Mouse (Mus musculus): Measurements from ENCODE around the gene Bloc1s3. TPM values are rescaled to one million over a fixed set of nuclear protein-coding genes. Genes with fewer than 3 reads are reported as not detected.

Gene Bloc1s3
- polyA plus RNA-seq, 1 experiment from 2014 or later: 2.6 TPM

- no peaks in the 10 kb centered on the region for H3K36me3 ChIP-seq
- no peak overlapping the region for H3K4me2 ChIP-seq
- H3K4me1 ChIP-seq: peaks cover 41% of the 10 kb centered on the region
- H3K27ac ChIP-seq: no peak overlapping the region
- no peak overlapping the region for H3K4me3 ChIP-seq (replicated peaks)
- H3K9ac ChIP-seq: no peak overlapping the region
- WGBS: 92% methylated on average over 2 of the region's 2 CpGs
- no peak for ATAC-seq (replicated peaks; ENCODE audit: low FRiP score)
- H3K9me3 ChIP-seq (replicated peaks): no peaks in the 10 kb centered on the region
- no peaks in the 10 kb centered on the region for H3K27me3 ChIP-seq
Observed at GRCm38 (mm10) chr7:19540771-19541566, 32.8 kb upstream of the Bloc1s3 start.

GRCm38 (mm10) chr7:19534676-19535075, 26.5 kb upstream of the Bloc1s3 start:
- no peak overlapping the region for H3K4me3 ChIP-seq (replicated peaks)
- H3K4me1 ChIP-seq: no peaks in the 10 kb centered on the region
- ATAC-seq (replicated peaks; ENCODE audit: low FRiP score): no peak
- H3K27ac ChIP-seq: no peak overlapping the region
- no peak overlapping the region for H3K9ac ChIP-seq
- no peak overlapping the region for H3K4me2 ChIP-seq
- H3K36me3 ChIP-seq: peaks cover 62% of the 10 kb centered on the region
- H3K27me3 ChIP-seq: no peaks in the 10 kb centered on the region
- WGBS: 95% methylated on average over 10 of the region's 10 CpGs
- H3K9me3 ChIP-seq (replicated peaks): no peaks in the 10 kb centered on the region

- Histone ChIP-seq H3K4me2 (no peak overlapping the region), H3K36me3 (peaks cover 78% of the 10 kb centered on the region), H3K9ac (no peak overlapping the region), H3K9me3 (replicated peaks) (no peaks in the 10 kb centered on the region), H3K27ac (no peak overlapping the region), H3K4me3 (replicated peaks) (no peak overlapping the region), H3K4me1 (no peaks in the 10 kb centered on the region), H3K27me3 (no peaks in the 10 kb centered on the region)
- no peak for ATAC-seq (replicated peaks; ENCODE audit: low FRiP score)
- WGBS: 87% methylated on average over 14 of the region's 14 CpGs
Observed at GRCm38 (mm10) chr7:19532240-19532639, 24.1 kb upstream of the Bloc1s3 start.

GRCm38 (mm10) chr7:19531077-19531476, 22.9 kb upstream of the Bloc1s3 start:
- Histone ChIP-seq H3K27me3 (no peaks in the 10 kb centered on the region), H3K36me3 (peaks cover 78% of the 10 kb centered on the region), H3K27ac (no peak overlapping the region), H3K4me1 (no peaks in the 10 kb centered on the region), H3K9me3 (replicated peaks) (no peaks in the 10 kb centered on the region), H3K4me2 (no peak overlapping the region), H3K9ac (no peak overlapping the region), H3K4me3 (replicated peaks) (no peak overlapping the region)
- ATAC-seq (replicated peaks; ENCODE audit: low FRiP score): 0 out of 2 replicates have a peak, but pooled peaks have one; percentile 44
- 59% methylated on average over 10 of the region's 10 CpGs for WGBS

- Histone ChIP-seq H3K9me3 (replicated peaks) (no peaks in the 10 kb centered on the region), H3K4me1 (peaks cover 26% of the 10 kb centered on the region), H3K9ac (no peak overlapping the region), H3K27me3 (peaks cover 58% of the 10 kb centered on the region), H3K4me2 (no peak overlapping the region), H3K4me3 (replicated peaks) (no peak overlapping the region), H3K36me3 (peaks cover 20% of the 10 kb centered on the region), H3K27ac (no peak overlapping the region)
- no peak for ATAC-seq (replicated peaks; ENCODE audit: low FRiP score)
- WGBS: 69% methylated on average over 2 of the region's 2 CpGs
Observed at GRCm38 (mm10) chr7:19525105-19525481, 16.9 kb upstream of the Bloc1s3 start.

- H3K36me3 ChIP-seq: peaks cover 15% of the 10 kb centered on the region
- H3K4me2 ChIP-seq: peak overlapping the region; percentile 92
- peaks cover 31% of the 10 kb centered on the region for H3K4me1 ChIP-seq
- peaks cover 63% of the 10 kb centered on the region for H3K27me3 ChIP-seq
- H3K27ac ChIP-seq: no peak overlapping the region
- H3K9ac ChIP-seq: peak overlapping the region; percentile 40
- 9% methylated on average over 24 of the region's 24 CpGs for WGBS
- peak overlapping the region; percentile 47 for H3K4me3 ChIP-seq (replicated peaks)
- peak; percentile 16 for ATAC-seq (replicated peaks; ENCODE audit: low FRiP score)
- H3K9me3 ChIP-seq (replicated peaks): no peaks in the 10 kb centered on the region
Observed at GRCm38 (mm10) chr7:19524420-19525104, 16.4 kb upstream of the Bloc1s3 start.

GRCm38 (mm10) chr7:19523757-19524419, 15.7 kb upstream of the Bloc1s3 start:
- Histone ChIP-seq H3K27me3 (peaks cover 70% of the 10 kb centered on the region), H3K4me1 (peaks cover 32% of the 10 kb centered on the region), H3K27ac (no peak overlapping the region), H3K9ac (peak overlapping the region; percentile 40), H3K9me3 (replicated peaks) (no peaks in the 10 kb centered on the region), H3K4me2 (peak overlapping the region; percentile 92), H3K4me3 (replicated peaks) (peak overlapping the region; percentile 47), H3K36me3 (peaks cover 8% of the 10 kb centered on the region; the same call in 1 of the 2 replicates)
- WGBS: 1% methylated on average over 64 of the region's 64 CpGs
- ATAC-seq (replicated peaks; ENCODE audit: low FRiP score): peak; percentile 50

- H3K27me3 ChIP-seq: peaks cover 77% of the 10 kb centered on the region
- peak overlapping the region; percentile 47 for H3K4me3 ChIP-seq (replicated peaks)
- no peaks in the 10 kb centered on the region for H3K9me3 ChIP-seq (replicated peaks)
- peaks cover 32% of the 10 kb centered on the region for H3K4me1 ChIP-seq
- peaks cover under 1% of the 10 kb centered on the region; the same call in 1 of the 2 replicates for H3K36me3 ChIP-seq
- peak overlapping the region; percentile 92 for H3K4me2 ChIP-seq
- ATAC-seq (replicated peaks; ENCODE audit: low FRiP score): no peak
- WGBS: 11% methylated on average over 72 of the region's 72 CpGs
- no peak overlapping the region for H3K27ac ChIP-seq
- peak overlapping the region; percentile 40 for H3K9ac ChIP-seq
Observed at GRCm38 (mm10) chr7:19523017-19523756, 15.0 kb upstream of the Bloc1s3 start.

GRCm38 (mm10) chr7:19520032-19520431, 11.9 kb upstream of the Bloc1s3 start:
- H3K4me3 ChIP-seq (replicated peaks): peak overlapping the region; percentile 35
- 5% methylated on average over 23 of the region's 23 CpGs for WGBS
- ATAC-seq (replicated peaks; ENCODE audit: low FRiP score): no peak
- H3K9me3 ChIP-seq (replicated peaks): no peaks in the 10 kb centered on the region
- H3K4me2 ChIP-seq: peak overlapping the region; percentile 61
- no peak overlapping the region for H3K27ac ChIP-seq
- H3K4me1 ChIP-seq: peaks cover 37% of the 10 kb centered on the region
- peaks cover 91% of the 10 kb centered on the region for H3K27me3 ChIP-seq
- H3K36me3 ChIP-seq: no peaks in the 10 kb centered on the region
- H3K9ac ChIP-seq: peak overlapping the region; percentile 31; the same call in 1 of the 2 replicates

GRCm38 (mm10) chr7:19517652-19518365, 9.6 kb upstream of the Bloc1s3 start, which contains the start of gene Nkpd1:
TSS of gene Nkpd1 (plus strand) at chr7:19517838.
- Histone ChIP-seq H3K9ac (peak within 1 kb of the TSS; percentile 29; the same call in 1 of the 2 replicates), H3K4me3 (replicated peaks) (peak within 1 kb of the TSS; percentile 27; the same call in 1 of the 2 replicates), H3K36me3 (no peaks in the 10 kb centered on the region)

GRCm38 (mm10) chr7:19512353-19512752, 4.2 kb upstream of the Bloc1s3 start:
- Histone ChIP-seq H3K9me3 (replicated peaks) (no peaks in the 10 kb centered on the region), H3K27ac (no peak overlapping the region), H3K4me3 (replicated peaks) (no peak overlapping the region), H3K4me2 (no peak overlapping the region), H3K4me1 (peaks cover 13% of the 10 kb centered on the region), H3K36me3 (0 out of 2 replicates have a peak, but pooled peaks cover 4% of the 10 kb centered on the region), H3K27me3 (peaks cover 15% of the 10 kb centered on the region), H3K9ac (no peak overlapping the region)
- 75% methylated on average over 6 of the region's 6 CpGs for WGBS
- no peak for ATAC-seq (replicated peaks; ENCODE audit: low FRiP score)

More at GRCm38 (mm10) chr7:19517652-19518365, 9.6 kb upstream of the Bloc1s3 start, which contains the start of gene Nkpd1:
- no peak within 1 kb of the TSS for H3K27ac ChIP-seq
- ATAC-seq (replicated peaks; ENCODE audit: low FRiP score): no peak
- peak within 1 kb of the TSS; percentile 57 for H3K4me2 ChIP-seq
- H3K9me3 ChIP-seq (replicated peaks): no peaks in the 10 kb centered on the region
- peaks cover 16% of the 10 kb centered on the region for H3K4me1 ChIP-seq
- 3% methylated on average over 25 of the region's 29 CpGs for WGBS
- peaks cover 69% of the 10 kb centered on the region for H3K27me3 ChIP-seq

Data from kidney, embryonic 15.5 days (tissue).